Mouse (Mus musculus) midbrain, embryonic 13.5 days (tissue): Measurements from ENCODE around the gene Mrpl37. TPM values are rescaled to one million over a fixed set of nuclear protein-coding genes. Genes with fewer than 3 reads are reported as not detected.

Experiments used
- ATAC-seq: fragments of 200-750 bp; cut with Nextera tagmentation; 2 replicates; pipeline ENCODE4 v1.8.0; 2017; ENCODE audit warnings: mild to moderate bottlenecking, moderate TSS enrichment, moderate library complexity
- H3K27ac ChIP-seq: fragments of 300-500 bp; sonication (generic); 2 replicates; pipeline ENCODE4 v1.5.1; 2015; ENCODE audit warnings: inconsistent platforms, mild to moderate bottlenecking, moderate library complexity
- H3K27me3 ChIP-seq: fragments of 300-500 bp; sonication (generic); 2 replicates; pipeline ENCODE4 v1.6.1; 2015; ENCODE audit warnings: mild to moderate bottlenecking, inconsistent platforms
- H3K36me3 ChIP-seq: fragments of 300-500 bp; sonication (generic); 2 replicates; pipeline ENCODE4 v1.6.1; 2015; ENCODE audit warnings: mild to moderate bottlenecking, inconsistent platforms
- H3K4me1 ChIP-seq: fragments of 300-500 bp; sonication (generic); replicated peaks from 2 replicates; pipeline ENCODE4 v1.6.1; 2015; ENCODE audit warnings: inconsistent platforms
- H3K4me2 ChIP-seq: fragments of 300-500 bp; sonication (generic); replicated peaks from 2 replicates; pipeline ENCODE4 v1.6.1; 2015; ENCODE audit warnings: moderate library complexity, mild to moderate bottlenecking, inconsistent platforms
- H3K4me3 ChIP-seq: fragments of 300-500 bp; sonication (generic); replicated peaks from 2 replicates; pipeline ENCODE4 v1.5.1; 2015; ENCODE audit warnings: mild to moderate bottlenecking, inconsistent platforms
- H3K9ac ChIP-seq: fragments of 300-500 bp; sonication (generic); replicated peaks from 2 replicates; pipeline ENCODE4 v1.6.1; 2015; ENCODE audit warnings: mild to moderate bottlenecking, inconsistent platforms
- H3K9me3 ChIP-seq: fragments of 300-500 bp; sonication (generic); 2 replicates; pipeline ENCODE4 v1.6.1; 2016; ENCODE audit warnings: mild to moderate bottlenecking, inconsistent platforms
- WGBS: fragments of 180-500 bp; shearing (Covaris S2); methylation state at CpG from one replicate; pipeline ENCODE4 v1.1.7; 2015; 5-methylcytosine and 5-hydroxymethylcytosine counted together
- polyA plus RNA-seq: library from polyadenylated mRNA; unstranded; fragments of >200 nt; fragmentation: Nextera tagmentation; extraction: Ambion mirVana; gene quantifications from 2 replicates; pipeline ENCODE4 v1.2.1, GENCODE M21; 2015

The Mrpl37 gene
- polyA plus RNA-seq, 1 experiment from 2014 or later, result 84.9 TPM

GRCm38 (mm10) chr4:107038303-107038702 is 28.4 kb downstream of the Mrpl37 start:
- 85% methylated on average over 4 of the region's 4 CpGs for WGBS
- H3K27me3 ChIP-seq, result no peaks in the 10 kb centered on the region
- H3K4me2 ChIP-seq, result no peak overlapping the region
- H3K9me3 ChIP-seq, result no peaks in the 10 kb centered on the region
- no peak overlapping the region for H3K4me3 ChIP-seq
- no peak for ATAC-seq
- peak overlapping the region; percentile 74; the same call in 1 of the 2 replicates for H3K27ac ChIP-seq
- H3K36me3 ChIP-seq, result peaks cover 91% of the 10 kb centered on the region
- H3K9ac ChIP-seq, result no peak overlapping the region
- peaks cover 17% of the 10 kb centered on the region for H3K4me1 ChIP-seq

DNA sequence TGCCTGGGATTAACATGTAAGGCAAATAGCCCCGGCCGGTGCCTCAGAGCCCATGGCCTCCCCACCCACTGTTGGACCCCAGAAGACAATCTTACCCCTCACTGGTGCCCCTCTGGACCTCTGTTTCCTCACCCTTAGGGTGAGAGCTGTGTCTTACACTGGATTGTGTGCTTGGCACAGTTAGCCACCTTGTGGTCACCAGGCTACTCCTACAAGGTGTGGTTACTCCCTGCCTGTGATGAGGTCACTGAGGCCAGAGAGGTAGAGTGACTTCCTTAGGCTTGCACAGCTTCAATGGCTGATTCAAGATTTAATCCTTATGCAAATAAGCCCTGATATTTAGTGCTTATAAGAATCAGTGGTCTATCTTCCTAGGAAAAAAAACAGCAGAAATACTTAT is 29.7 kb downstream of the Mrpl37 start:
- H3K27ac ChIP-seq, result no peak overlapping the region

GRCm38 (mm10) chr4:107035689-107036088 is 31.0 kb downstream of the Mrpl37 start:
- Histone ChIP-seq H3K36me3 (peaks cover 95% of the 10 kb centered on the region), H3K4me1 (peaks cover 17% of the 10 kb centered on the region), H3K4me3 (no peak overlapping the region), H3K27ac (no peak overlapping the region), H3K27me3 (no peaks in the 10 kb centered on the region), H3K9ac (no peak overlapping the region), H3K4me2 (no peak overlapping the region), H3K9me3 (no peaks in the 10 kb centered on the region)
- WGBS, result 85% methylated on average over 4 of the region's 4 CpGs
- no peak for ATAC-seq

More for the DNA sequence above, 29.7 kb downstream of the Mrpl37 start:
- 96% methylated on average over 2 of the region's 2 CpGs for WGBS
- Histone ChIP-seq H3K27me3 (no peaks in the 10 kb centered on the region), H3K4me3 (no peak overlapping the region), H3K4me1 (peaks cover 17% of the 10 kb centered on the region), H3K36me3 (peaks cover 95% of the 10 kb centered on the region), H3K4me2 (no peak overlapping the region), H3K9ac (no peak overlapping the region), H3K9me3 (no peaks in the 10 kb centered on the region)
- ATAC-seq, result no peak

DNA sequence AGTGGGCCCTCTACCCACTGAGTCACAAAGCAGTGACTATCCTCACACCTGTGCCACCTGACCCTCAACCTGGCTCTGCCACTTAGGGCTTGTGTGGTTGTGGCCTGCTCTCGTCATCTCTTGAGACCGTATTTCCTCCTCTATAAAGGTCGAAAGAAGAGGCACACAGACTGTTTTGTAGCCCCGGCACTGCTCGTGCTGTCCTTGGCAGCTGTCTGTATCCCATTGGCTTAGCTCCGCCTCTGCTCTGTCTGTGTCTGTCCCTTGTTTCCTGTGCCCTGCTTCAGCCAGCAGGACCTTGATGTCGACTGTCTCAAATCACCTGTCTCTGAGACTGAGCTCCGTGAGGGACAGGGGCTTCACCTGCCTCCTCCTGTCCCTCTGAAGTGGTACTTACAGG is 40.2 kb downstream of the Mrpl37 start:
- Histone ChIP-seq H3K36me3 (peaks cover 38% of the 10 kb centered on the region), H3K4me3 (no peak overlapping the region), H3K9me3 (no peaks in the 10 kb centered on the region), H3K9ac (no peak overlapping the region; the same call in 1 of the 2 replicates), H3K27me3 (no peaks in the 10 kb centered on the region), H3K27ac (peak overlapping the region; percentile 1), H3K4me1 (peaks cover 55% of the 10 kb centered on the region), H3K4me2 (no peak overlapping the region)
- WGBS, result 61% methylated on average over 8 of the region's 8 CpGs
- ATAC-seq, result no peak

- no peaks in the 10 kb centered on the region for H3K9me3 ChIP-seq
- H3K36me3 ChIP-seq, result peaks cover 27% of the 10 kb centered on the region
- H3K9ac ChIP-seq, result no peak overlapping the region
- H3K27me3 ChIP-seq, result no peaks in the 10 kb centered on the region
- peaks cover 66% of the 10 kb centered on the region for H3K4me1 ChIP-seq
- H3K4me3 ChIP-seq, result no peak overlapping the region
- ATAC-seq, result no peak
- H3K4me2 ChIP-seq, result no peak overlapping the region
- H3K27ac ChIP-seq, result no peak overlapping the region
- WGBS, result 84% methylated on average over 5 of the region's 5 CpGs
Measured at GRCm38 (mm10) chr4:107025369-107025768, 41.3 kb downstream of the Mrpl37 start.

DNA sequence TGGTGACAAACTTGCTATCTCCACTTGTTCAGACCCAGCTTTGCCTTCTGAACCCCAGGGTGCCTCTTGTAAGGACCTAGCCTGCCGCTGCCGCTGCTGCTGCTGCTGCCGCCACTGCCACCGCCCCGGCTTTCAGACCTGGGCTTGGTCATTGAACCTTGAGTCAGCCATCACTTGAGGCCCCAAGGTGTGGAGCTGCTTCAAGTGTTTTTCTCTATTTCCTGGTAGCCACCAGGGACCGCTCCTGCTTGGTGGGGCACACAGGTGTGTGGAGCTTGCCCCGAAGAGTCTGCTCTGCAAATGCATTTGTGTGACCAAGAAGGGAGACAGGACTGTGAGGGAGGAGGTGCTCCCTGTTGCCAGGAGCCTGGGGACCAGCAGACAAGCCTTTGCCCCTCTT is 41.8 kb downstream of the Mrpl37 start:
- Histone ChIP-seq H3K4me1 (peaks cover 70% of the 10 kb centered on the region), H3K4me2 (no peak overlapping the region), H3K36me3 (peaks cover 23% of the 10 kb centered on the region), H3K27me3 (no peaks in the 10 kb centered on the region), H3K4me3 (no peak overlapping the region), H3K27ac (peak overlapping the region; percentile 9; the same call in 1 of the 2 replicates), H3K9ac (no peak overlapping the region), H3K9me3 (no peaks in the 10 kb centered on the region)
- WGBS, result 81% methylated on average over 7 of the region's 7 CpGs
- no peak for ATAC-seq

DNA sequence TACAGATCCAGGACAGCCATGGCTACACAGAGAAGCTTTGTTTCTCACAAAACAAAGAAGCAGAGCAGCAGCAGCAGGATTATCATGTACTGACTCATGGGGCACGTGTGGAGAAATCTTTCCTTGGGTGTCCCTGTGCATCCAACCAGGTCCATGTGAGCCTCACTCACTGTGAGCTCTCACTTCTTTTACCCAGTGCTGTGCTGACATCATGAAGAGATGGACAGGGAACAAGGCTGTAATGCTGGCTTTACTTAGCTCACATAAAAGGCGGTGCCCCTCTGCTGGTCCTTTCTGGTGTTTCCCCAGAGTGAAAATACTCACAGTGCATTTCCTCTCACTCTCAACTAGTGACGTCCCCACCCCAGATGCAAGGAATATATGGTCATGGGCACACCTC is 45.2 kb downstream of the Mrpl37 start:
- Histone ChIP-seq H3K36me3 (no peaks in the 10 kb centered on the region), H3K27ac (peak overlapping the region; percentile 72), H3K27me3 (no peaks in the 10 kb centered on the region), H3K9ac (0 out of 2 replicates have a peak overlapping the region, but pooled peaks have one; percentile 7), H3K4me1 (peaks cover 98% of the 10 kb centered on the region), H3K9me3 (no peaks in the 10 kb centered on the region), H3K4me2 (no peak overlapping the region), H3K4me3 (no peak overlapping the region)
- ATAC-seq, result no peak
- 75% methylated on average over 3 of the region's 3 CpGs for WGBS

GRCm38 (mm10) chr4:107020287-107021000 is 46.2 kb downstream of the Mrpl37 start:
- H3K4me1 ChIP-seq, result peaks cover 98% of the 10 kb centered on the region
- no peaks in the 10 kb centered on the region for H3K27me3 ChIP-seq
- H3K27ac ChIP-seq, result peak overlapping the region; percentile 72

DNA sequence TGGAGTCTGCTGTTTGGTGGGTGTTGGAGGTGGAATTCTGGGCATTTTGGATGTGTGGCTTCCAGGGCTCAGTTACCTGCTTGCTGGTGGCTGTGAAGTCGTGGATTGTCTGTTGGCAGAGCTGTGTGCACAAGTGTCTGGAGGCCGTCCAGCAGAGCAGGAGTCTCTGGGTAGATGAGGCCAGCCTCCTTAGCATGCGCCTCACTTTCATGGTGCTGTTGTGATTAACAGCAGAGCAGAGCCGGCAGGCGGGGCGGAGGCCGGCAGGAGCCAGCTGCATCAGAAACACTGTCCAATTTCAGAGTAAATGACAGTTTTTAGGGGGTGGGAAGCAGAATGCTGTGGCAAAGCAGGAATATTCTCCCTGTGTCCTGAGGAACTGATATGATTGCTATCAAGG is 47.6 kb downstream of the Mrpl37 start:
- ATAC-seq, result no peak
- Histone ChIP-seq H3K36me3 (no peaks in the 10 kb centered on the region; the same call in 1 of the 2 replicates), H3K4me3 (no peak overlapping the region), H3K9ac (peak overlapping the region; percentile 37; the same call in 1 of the 2 replicates), H3K4me1 (peaks cover 99% of the 10 kb centered on the region), H3K9me3 (no peaks in the 10 kb centered on the region), H3K27me3 (no peaks in the 10 kb centered on the region), H3K4me2 (no peak overlapping the region; the same call in 1 of the 2 replicates), H3K27ac (peak overlapping the region; percentile 72)
- WGBS, result 34% methylated on average over 7 of the region's 7 CpGs

More at GRCm38 (mm10) chr4:107020287-107021000, 46.2 kb downstream of the Mrpl37 start:
- no peaks in the 10 kb centered on the region for H3K36me3 ChIP-seq
- no peak for ATAC-seq
- no peaks in the 10 kb centered on the region for H3K9me3 ChIP-seq
- H3K4me3 ChIP-seq, result no peak overlapping the region
- 72% methylated on average over 5 of the region's 5 CpGs for WGBS
- H3K4me2 ChIP-seq, result no peak overlapping the region
- H3K9ac ChIP-seq, result 0 out of 2 replicates have a peak overlapping the region, but pooled peaks have one; percentile 4

GRCm38 (mm10) chr4:107018521-107018920 is 48.1 kb downstream of the Mrpl37 start:
- no peaks in the 10 kb centered on the region for H3K27me3 ChIP-seq
- H3K9ac ChIP-seq, result peak overlapping the region; percentile 37; the same call in 1 of the 2 replicates
- H3K4me2 ChIP-seq, result no peak overlapping the region
- no peaks in the 10 kb centered on the region; the same call in 1 of the 2 replicates for H3K36me3 ChIP-seq
- ATAC-seq, result no peak
- H3K9me3 ChIP-seq, result no peaks in the 10 kb centered on the region
- H3K4me1 ChIP-seq, result peaks cover 99% of the 10 kb centered on the region
- WGBS, result 71% methylated on average over 3 of the region's 3 CpGs
- H3K27ac ChIP-seq, result peak overlapping the region; percentile 72
- no peak overlapping the region for H3K4me3 ChIP-seq

- Histone ChIP-seq H3K9ac (no peak overlapping the region), H3K9me3 (no peaks in the 10 kb centered on the region), H3K4me1 (peaks cover 99% of the 10 kb centered on the region)
Measured at GRCm38 (mm10) chr4:107017257-107017656, 49.4 kb downstream of the Mrpl37 start.

DNA sequence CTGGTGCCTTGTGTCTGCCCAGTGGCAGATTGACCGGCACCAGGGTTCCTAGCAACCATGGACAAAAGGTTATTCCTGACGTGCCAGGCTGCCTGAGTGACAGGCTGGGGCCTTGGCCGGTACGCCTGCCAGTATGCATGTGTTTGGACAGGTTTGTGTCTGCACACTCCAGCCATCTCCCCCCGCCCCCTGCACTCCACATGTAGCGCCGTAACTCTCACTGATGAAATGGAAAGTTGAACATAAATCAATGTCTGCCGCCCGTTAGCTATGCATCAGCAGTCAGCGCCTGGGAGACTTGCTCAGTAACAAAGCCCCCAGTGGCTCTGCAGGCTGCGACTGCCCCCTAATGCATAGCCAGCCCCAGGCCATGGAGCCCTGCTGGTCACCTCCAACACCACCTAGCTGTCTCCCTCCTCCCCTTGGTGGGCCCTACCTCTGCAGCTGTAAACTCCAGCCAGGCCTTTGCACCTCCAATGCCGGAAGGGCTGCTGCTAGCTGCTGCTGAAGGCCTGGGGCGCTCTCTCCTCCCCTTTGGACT is 50.6 kb downstream of the Mrpl37 start:
- Histone ChIP-seq H3K4me1 (peaks cover 97% of the 10 kb centered on the region), H3K4me2 (no peak overlapping the region), H3K36me3 (no peaks in the 10 kb centered on the region; the same call in 1 of the 2 replicates), H3K27me3 (no peaks in the 10 kb centered on the region), H3K9me3 (no peaks in the 10 kb centered on the region), H3K9ac (peak overlapping the region; percentile 36; the same call in 1 of the 2 replicates), H3K4me3 (no peak overlapping the region), H3K27ac (peak overlapping the region; percentile 72)
- peak; percentile 61 for ATAC-seq
- WGBS, result 34% methylated on average over 13 of the region's 13 CpGs

More at GRCm38 (mm10) chr4:107017257-107017656, 49.4 kb downstream of the Mrpl37 start:
- no peak for ATAC-seq
- Histone ChIP-seq H3K36me3 (no peaks in the 10 kb centered on the region; the same call in 1 of the 2 replicates), H3K4me3 (no peak overlapping the region), H3K4me2 (no peak overlapping the region), H3K27me3 (no peaks in the 10 kb centered on the region), H3K27ac (peak overlapping the region; percentile 72)
